Mouse (Mus musculus) E14TG2a.4 (cell line): Measurements from ENCODE around the gene Ranbp9.

Source experiments
- CTCF ChIP-seq: conservative IDR thresholded peaks from 2 replicates; pipeline ENCODE4 v1.5.1; 2014; ENCODE audit warnings: low read length
- POU5F1 ChIP-seq: IDR thresholded peaks from 2 replicates; pipeline ENCODE4 v1.6.1; 2014; ENCODE audit warnings: low read length, borderline replicate concordance

DNA sequence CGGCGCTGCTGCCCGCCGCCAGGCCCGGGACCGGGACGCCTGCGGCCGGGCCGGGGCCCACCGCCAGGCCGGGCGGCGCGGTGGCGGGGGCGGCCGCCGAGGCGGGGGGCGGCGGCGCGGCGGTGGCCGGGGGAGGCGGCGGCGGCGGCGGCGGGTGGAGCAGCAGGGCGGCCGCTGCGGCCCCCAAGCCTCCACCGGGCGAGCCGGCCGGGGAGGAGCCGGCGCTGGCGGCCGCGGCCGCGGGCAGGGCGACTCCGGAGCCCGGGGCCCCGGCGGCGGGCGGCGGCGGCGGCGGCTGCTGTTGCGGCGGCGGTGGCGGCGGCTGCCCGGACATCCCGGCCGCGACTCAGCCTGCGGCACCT, 506 bp downstream of the Ranbp9 start:
- no peak for TF ChIP-seq CTCF
- TF ChIP-seq POU5F1 = no peak
